Comparison of ENCODE assay signal across 12 mouse cellular contexts in genomic region chr10:119937481-119937880, GRCm38 (mm10).
"Had no signal": no experiment of that assay in that cellular context is flagged by ENCODE, and none has a peak within 500 bp of the region (broad histone marks: within the 10 kb centered on the region; RNA-seq: fewer than 3 reads in every experiment).

No protein-coding gene starts in this region.

- H3K4me1 ChIP-seq: limb, embryonic 13.5 days; midbrain, embryonic 15.5 days; neural tube, embryonic 13.5 days had no signal

- H3K9ac ChIP-seq: limb, embryonic 13.5 days; liver, embryonic 14.5 days; midbrain, embryonic 15.5 days; neural tube, embryonic 13.5 days had no signal

- H3K36me3 ChIP-seq: limb, embryonic 13.5 days; midbrain, embryonic 15.5 days had no signal

- H3K27ac ChIP-seq: limb, embryonic 13.5 days; liver, embryonic 14.5 days; midbrain, embryonic 15.5 days; neural tube, embryonic 13.5 days had no signal

- H3K4me3 ChIP-seq: limb, embryonic 13.5 days; midbrain, embryonic 15.5 days; neural tube, embryonic 13.5 days had no signal

- H3K4me2 ChIP-seq: limb, embryonic 13.5 days; midbrain, embryonic 15.5 days; neural tube, embryonic 13.5 days had no signal

- H3K9me3 ChIP-seq: limb, embryonic 13.5 days; midbrain, embryonic 15.5 days; neural tube, embryonic 13.5 days had no signal

- ATAC-seq: midbrain, embryonic 15.5 days had no signal

- DNase-seq: kidney, postnatal 10 days; left cerebral cortex, postnatal 4 days; lung, adult 18-20 months; retina, postnatal 1 day; right cerebral cortex, postnatal 4 days; spleen, adult 18-20 months; thymus, adult 2 months; thymus, postnatal 25 days had no signal

- H3K27me3 ChIP-seq: limb, embryonic 13.5 days; midbrain, embryonic 15.5 days; neural tube, embryonic 13.5 days had no signal
